Mouse (Mus musculus): Measurements from ENCODE around the gene Ctse. TPM values are rescaled to one million over a fixed set of nuclear protein-coding genes. Genes with fewer than 3 reads are reported as not detected.
A peak's percentile ranks its signal among the peaks of the same experiment; 100 is the strongest.

The Ctse gene
- polyA plus RNA-seq, 1 experiment from 2014 or later, result 5.5 TPM

- 19% methylated on average over 3 of the region's 3 CpGs for WGBS
- no peaks in the 10 kb centered on the region for H3K4me1 ChIP-seq (replicated peaks; ENCODE audit: control insufficient read depth, insufficient read depth, low read length)
- no peak overlapping the region for H3K4me2 ChIP-seq (replicated peaks; ENCODE audit: low read depth)
- H3K27me3 ChIP-seq (replicated peaks; ENCODE audit: control insufficient read depth, insufficient read depth, low read length), result no peaks in the 10 kb centered on the region
- H3K36me3 ChIP-seq (ENCODE audit: control insufficient read depth, insufficient read depth), result no peaks in the 10 kb centered on the region
- no peaks in the 10 kb centered on the region for H3K9me3 ChIP-seq (ENCODE audit: control insufficient read depth)
- no peak overlapping the region for H3K9ac ChIP-seq (ENCODE audit: low read depth, low read length)
- no peak overlapping the region for H3K27ac ChIP-seq (ENCODE audit: low read depth, low read length)
- peak; percentile 56; the same call in 1 of the 2 replicates for ATAC-seq
- no peak overlapping the region for H3K4me3 ChIP-seq (ENCODE audit: low read depth, low read length)
- no peak for TF ChIP-seq CTCF (IDR thresholded peaks at IDR 0.05; ENCODE audit: low read depth)
Measured at GRCm38 (mm10) chr1:131690435-131690834, 52.3 kb downstream of the Ctse start.

- H3K4me2 ChIP-seq (replicated peaks; ENCODE audit: low read depth), result no peak overlapping the region
- H3K36me3 ChIP-seq (ENCODE audit: control insufficient read depth, insufficient read depth), result no peaks in the 10 kb centered on the region
- no peak for TF ChIP-seq CTCF (IDR thresholded peaks at IDR 0.05; ENCODE audit: low read depth)
- no peak for ATAC-seq
- no peak overlapping the region for H3K4me3 ChIP-seq (ENCODE audit: low read depth, low read length)
- H3K4me1 ChIP-seq (replicated peaks; ENCODE audit: control insufficient read depth, insufficient read depth, low read length), result no peaks in the 10 kb centered on the region
- H3K27ac ChIP-seq (ENCODE audit: low read depth, low read length), result no peak overlapping the region
- no peaks in the 10 kb centered on the region for H3K27me3 ChIP-seq (replicated peaks; ENCODE audit: control insufficient read depth, insufficient read depth, low read length)
- H3K9me3 ChIP-seq (ENCODE audit: control insufficient read depth), result no peaks in the 10 kb centered on the region
- no peak overlapping the region for H3K9ac ChIP-seq (ENCODE audit: low read depth, low read length)
Measured at GRCm38 (mm10) chr1:131691356-131691755, 53.2 kb downstream of the Ctse start.

- no peak overlapping the region for H3K4me2 ChIP-seq (replicated peaks; ENCODE audit: low read depth)
- ATAC-seq, result no peak
- no peak overlapping the region for H3K9ac ChIP-seq (ENCODE audit: low read depth, low read length)
- no peaks in the 10 kb centered on the region for H3K4me1 ChIP-seq (replicated peaks; ENCODE audit: control insufficient read depth, insufficient read depth, low read length)
- 66% methylated on average over 2 of the region's 2 CpGs for WGBS
- H3K9me3 ChIP-seq (ENCODE audit: control insufficient read depth), result no peaks in the 10 kb centered on the region
- H3K27me3 ChIP-seq (replicated peaks; ENCODE audit: control insufficient read depth, insufficient read depth, low read length), result no peaks in the 10 kb centered on the region
- no peak overlapping the region for H3K27ac ChIP-seq (ENCODE audit: low read depth, low read length)
- TF ChIP-seq CTCF (IDR thresholded peaks at IDR 0.05; ENCODE audit: low read depth), result no peak
- no peaks in the 10 kb centered on the region for H3K36me3 ChIP-seq (ENCODE audit: control insufficient read depth, insufficient read depth)
- no peak overlapping the region for H3K4me3 ChIP-seq (ENCODE audit: low read depth, low read length)
Measured at GRCm38 (mm10) chr1:131695308-131695707, 57.2 kb downstream of the Ctse start.

GRCm38 (mm10) chr1:131696325-131696724, 58.2 kb downstream of the Ctse start:
- WGBS, result 57% methylated on average over 4 of the region's 4 CpGs
- H3K27me3 ChIP-seq (replicated peaks; ENCODE audit: control insufficient read depth, insufficient read depth, low read length), result no peaks in the 10 kb centered on the region

GRCm38 (mm10) chr1:131698770-131699169, 60.7 kb downstream of the Ctse start:
- Histone ChIP-seq H3K4me1 (replicated peaks; ENCODE audit: control insufficient read depth, insufficient read depth, low read length) (no peaks in the 10 kb centered on the region), H3K27me3 (replicated peaks; ENCODE audit: control insufficient read depth, insufficient read depth, low read length) (no peaks in the 10 kb centered on the region), H3K9ac (ENCODE audit: low read depth, low read length) (no peak overlapping the region), H3K9me3 (ENCODE audit: control insufficient read depth) (no peaks in the 10 kb centered on the region), H3K27ac (ENCODE audit: low read depth, low read length) (no peak overlapping the region), H3K4me3 (ENCODE audit: low read depth, low read length) (no peak overlapping the region), H3K4me2 (replicated peaks; ENCODE audit: low read depth) (no peak overlapping the region), H3K36me3 (ENCODE audit: control insufficient read depth, insufficient read depth) (no peaks in the 10 kb centered on the region)
- TF ChIP-seq CTCF (IDR thresholded peaks at IDR 0.05; ENCODE audit: low read depth), result no peak
- ATAC-seq, result no peak
- 96% methylated on average over 3 of the region's 3 CpGs for WGBS

More at GRCm38 (mm10) chr1:131696325-131696724, 58.2 kb downstream of the Ctse start:
- Histone ChIP-seq H3K4me2 (replicated peaks; ENCODE audit: low read depth) (no peak overlapping the region), H3K9ac (ENCODE audit: low read depth, low read length) (no peak overlapping the region), H3K4me1 (replicated peaks; ENCODE audit: control insufficient read depth, insufficient read depth, low read length) (no peaks in the 10 kb centered on the region), H3K27ac (ENCODE audit: low read depth, low read length) (no peak overlapping the region), H3K4me3 (ENCODE audit: low read depth, low read length) (no peak overlapping the region), H3K9me3 (ENCODE audit: control insufficient read depth) (no peaks in the 10 kb centered on the region), H3K36me3 (ENCODE audit: control insufficient read depth, insufficient read depth) (no peaks in the 10 kb centered on the region)
- no peak for ATAC-seq
- TF ChIP-seq CTCF (IDR thresholded peaks at IDR 0.05; ENCODE audit: low read depth), result no peak

GRCm38 (mm10) chr1:131699642-131700041, 61.5 kb downstream of the Ctse start:
- Histone ChIP-seq H3K4me2 (replicated peaks; ENCODE audit: low read depth) (no peak overlapping the region), H3K36me3 (ENCODE audit: control insufficient read depth, insufficient read depth) (no peaks in the 10 kb centered on the region), H3K4me3 (ENCODE audit: low read depth, low read length) (no peak overlapping the region), H3K4me1 (replicated peaks; ENCODE audit: control insufficient read depth, insufficient read depth, low read length) (no peaks in the 10 kb centered on the region), H3K27me3 (replicated peaks; ENCODE audit: control insufficient read depth, insufficient read depth, low read length) (no peaks in the 10 kb centered on the region), H3K27ac (ENCODE audit: low read depth, low read length) (no peak overlapping the region), H3K9me3 (ENCODE audit: control insufficient read depth) (no peaks in the 10 kb centered on the region), H3K9ac (ENCODE audit: low read depth, low read length) (no peak overlapping the region)
- no peak for TF ChIP-seq CTCF (IDR thresholded peaks at IDR 0.05; ENCODE audit: low read depth)
- ATAC-seq, result no peak
- 64% methylated on average over 4 of the region's 4 CpGs for WGBS

- Histone ChIP-seq H3K27me3 (replicated peaks; ENCODE audit: control insufficient read depth, insufficient read depth, low read length) (no peaks in the 10 kb centered on the region), H3K4me3 (ENCODE audit: low read depth, low read length) (no peak overlapping the region), H3K4me2 (replicated peaks; ENCODE audit: low read depth) (no peak overlapping the region), H3K4me1 (replicated peaks; ENCODE audit: control insufficient read depth, insufficient read depth, low read length) (no peaks in the 10 kb centered on the region), H3K9ac (ENCODE audit: low read depth, low read length) (no peak overlapping the region), H3K36me3 (ENCODE audit: control insufficient read depth, insufficient read depth) (no peaks in the 10 kb centered on the region), H3K9me3 (ENCODE audit: control insufficient read depth) (no peaks in the 10 kb centered on the region), H3K27ac (ENCODE audit: low read depth, low read length) (no peak overlapping the region)
- 74% methylated on average over 5 of the region's 5 CpGs for WGBS
- TF ChIP-seq CTCF (IDR thresholded peaks at IDR 0.05; ENCODE audit: low read depth), result no peak
- ATAC-seq, result no peak
Measured at GRCm38 (mm10) chr1:131700447-131700846, 62.3 kb downstream of the Ctse start.
